Mouse (Mus musculus) embryonic facial prominence, embryonic 15.5 days (tissue): ENCODE results near the gene Krt7. TPM values are rescaled to one million over a fixed set of nuclear protein-coding genes. Genes with fewer than 3 reads are reported as not detected.

Source experiments
- ATAC-seq: fragments of 200-750 bp; cut with Nextera tagmentation; 2 replicates; pipeline ENCODE4 v1.8.0; 2017; ENCODE audit warnings: low read depth, moderate TSS enrichment; ENCODE audit not compliant: insufficient number of reproducible peaks, low FRiP score, low TSS enrichment
- H3K27ac ChIP-seq: fragments of 300-500 bp; sonication (generic); replicated peaks from 2 replicates; pipeline ENCODE4 v1.5.1; 2015; ENCODE audit warnings: mild to moderate bottlenecking, inconsistent platforms
- H3K27me3 ChIP-seq: fragments of 300-500 bp; sonication (generic); 2 replicates; pipeline ENCODE4 v1.6.1; 2015; ENCODE audit warnings: inconsistent platforms
- H3K36me3 ChIP-seq: fragments of 300-500 bp; sonication (generic); 2 replicates; pipeline ENCODE4 v1.6.1; 2015; ENCODE audit warnings: mild to moderate bottlenecking, inconsistent platforms
- H3K4me1 ChIP-seq: fragments of 300-500 bp; sonication (generic); 2 replicates; pipeline ENCODE4 v1.6.1; 2015; ENCODE audit warnings: inconsistent platforms
- H3K4me2 ChIP-seq: fragments of 300-500 bp; sonication (generic); replicated peaks from 2 replicates; pipeline ENCODE4 v1.6.1; 2015; ENCODE audit warnings: mild to moderate bottlenecking, inconsistent platforms
- H3K4me3 ChIP-seq: fragments of 300-500 bp; sonication (generic); replicated peaks from 2 replicates; pipeline ENCODE4 v1.5.1; 2015; ENCODE audit warnings: mild to moderate bottlenecking, inconsistent platforms
- H3K9ac ChIP-seq: fragments of 300-500 bp; sonication (generic); 2 replicates; pipeline ENCODE4 v1.6.1; 2015; ENCODE audit warnings: inconsistent platforms
- H3K9me3 ChIP-seq: fragments of 300-500 bp; sonication (generic); replicated peaks from 2 replicates; pipeline ENCODE4 v1.6.1; 2016; ENCODE audit warnings: inconsistent platforms
- WGBS: fragments of 180-500 bp; shearing (Covaris S2); methylation state at CpG from one replicate; pipeline ENCODE4 v1.1.7; 2015; 5-methylcytosine and 5-hydroxymethylcytosine counted together
- polyA plus RNA-seq: library from polyadenylated mRNA; unstranded; fragments of >200 nt; fragmentation: Nextera tagmentation; extraction: Ambion mirVana; gene quantifications from 2 replicates; pipeline ENCODE4 v1.2.1, GENCODE M21; 2015

The Krt7 gene
- polyA plus RNA-seq, 1 experiment from 2014 or later, result 93.4 TPM

GRCm38 (mm10) chr15:101453093-101453736 lies 42.4 kb downstream of the Krt7 start:
- Histone ChIP-seq H3K36me3 (no peaks in the 10 kb centered on the region), H3K4me3 (no peak overlapping the region), H3K9ac (no peak overlapping the region), H3K4me1 (0 out of 2 replicates have a peak, but pooled peaks cover 2% of the 10 kb centered on the region), H3K9me3 (no peaks in the 10 kb centered on the region), H3K4me2 (0 out of 2 replicates have a peak overlapping the region, but pooled peaks have one; percentile 24), H3K27me3 (no peaks in the 10 kb centered on the region), H3K27ac (no peak overlapping the region)
- peak; percentile 51; the same call in 1 of the 2 replicates for ATAC-seq
- 6% methylated on average over 13 of the region's 13 CpGs for WGBS

DNA sequence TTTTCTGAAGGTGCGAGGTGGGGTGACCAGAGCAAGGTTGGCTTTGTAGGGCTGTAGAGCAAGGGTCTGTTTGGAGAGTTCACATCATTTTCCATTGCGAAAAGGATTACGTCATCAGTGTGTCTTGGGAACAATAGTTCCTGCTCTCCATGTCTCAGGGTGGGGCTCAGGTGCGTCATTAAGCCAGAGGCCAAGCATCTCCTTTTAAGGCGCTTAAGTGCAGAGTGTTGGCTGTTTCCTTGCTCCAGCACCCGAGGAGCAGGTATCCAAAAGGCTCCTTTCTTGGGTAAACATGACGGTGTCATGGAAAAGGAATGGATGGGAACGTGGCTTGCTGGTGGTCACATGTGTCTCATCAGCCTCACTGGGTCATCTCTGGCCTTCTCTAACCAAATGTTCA lies 43.9 kb downstream of the Krt7 start:
- Histone ChIP-seq H3K36me3 (no peaks in the 10 kb centered on the region), H3K27ac (no peak overlapping the region), H3K4me1 (0 out of 2 replicates have a peak, but pooled peaks cover 9% of the 10 kb centered on the region), H3K9ac (no peak overlapping the region), H3K27me3 (no peaks in the 10 kb centered on the region), H3K4me2 (no peak overlapping the region), H3K9me3 (no peaks in the 10 kb centered on the region), H3K4me3 (no peak overlapping the region)
- 80% methylated on average over 8 of the region's 8 CpGs for WGBS
- no peak for ATAC-seq

GRCm38 (mm10) chr15:101455292-101455691 lies 44.4 kb downstream of the Krt7 start:
- ATAC-seq, result no peak
- H3K9ac ChIP-seq, result no peak overlapping the region
- H3K4me3 ChIP-seq, result no peak overlapping the region
- 71% methylated on average over 2 of the region's 2 CpGs for WGBS
- no peak overlapping the region for H3K27ac ChIP-seq
- no peaks in the 10 kb centered on the region for H3K27me3 ChIP-seq
- 0 out of 2 replicates have a peak, but pooled peaks cover 9% of the 10 kb centered on the region for H3K4me1 ChIP-seq
- H3K36me3 ChIP-seq, result no peaks in the 10 kb centered on the region
- no peak overlapping the region for H3K4me2 ChIP-seq
- no peaks in the 10 kb centered on the region for H3K9me3 ChIP-seq

GRCm38 (mm10) chr15:101455891-101456290 lies 45.0 kb downstream of the Krt7 start:
- H3K4me2 ChIP-seq, result no peak overlapping the region
- H3K27ac ChIP-seq, result no peak overlapping the region
- H3K36me3 ChIP-seq, result no peaks in the 10 kb centered on the region
- no peak overlapping the region for H3K4me3 ChIP-seq
- no peak for ATAC-seq
- H3K27me3 ChIP-seq, result no peaks in the 10 kb centered on the region
- H3K9ac ChIP-seq, result no peak overlapping the region
- 88% methylated on average over 6 of the region's 6 CpGs for WGBS
- H3K9me3 ChIP-seq, result no peaks in the 10 kb centered on the region
- 0 out of 2 replicates have a peak, but pooled peaks cover 9% of the 10 kb centered on the region for H3K4me1 ChIP-seq

- 47% methylated on average over 16 of the region's 16 CpGs for WGBS
- H3K4me3 ChIP-seq, result no peak overlapping the region
- no peak overlapping the region for H3K4me2 ChIP-seq
- H3K9ac ChIP-seq, result no peak overlapping the region
- H3K9me3 ChIP-seq, result no peaks in the 10 kb centered on the region
- H3K4me1 ChIP-seq, result 0 out of 2 replicates have a peak, but pooled peaks cover 9% of the 10 kb centered on the region
- H3K27ac ChIP-seq, result no peak overlapping the region
- no peak for ATAC-seq
- H3K36me3 ChIP-seq, result no peaks in the 10 kb centered on the region
- no peaks in the 10 kb centered on the region for H3K27me3 ChIP-seq
Observed at GRCm38 (mm10) chr15:101458361-101458930, 47.6 kb downstream of the Krt7 start.

DNA sequence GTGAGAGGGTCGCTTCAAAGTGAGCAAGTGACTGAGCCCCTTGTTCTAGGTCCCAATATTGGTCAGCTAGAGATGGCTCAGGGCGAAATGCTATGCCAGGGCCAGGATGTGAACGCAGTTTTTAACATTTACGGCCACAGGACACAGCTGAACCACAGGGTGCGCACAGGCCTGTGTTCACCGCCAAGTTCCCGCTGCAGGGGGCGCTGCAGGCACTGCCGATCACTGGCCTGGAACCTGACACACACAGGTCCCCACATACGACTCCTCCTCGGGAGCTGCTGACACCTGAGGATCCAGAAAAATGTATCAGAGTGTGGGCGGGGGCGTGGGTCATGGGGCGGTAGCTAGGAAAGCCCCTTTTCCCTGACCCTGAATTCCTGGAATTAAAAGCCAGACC lies 48.4 kb downstream of the Krt7 start:
- H3K27ac ChIP-seq, result no peak overlapping the region
- H3K27me3 ChIP-seq, result no peaks in the 10 kb centered on the region
- H3K9ac ChIP-seq, result no peak overlapping the region
- no peaks in the 10 kb centered on the region for H3K9me3 ChIP-seq
- no peak overlapping the region for H3K4me3 ChIP-seq
- H3K4me1 ChIP-seq, result 0 out of 2 replicates have a peak, but pooled peaks cover 9% of the 10 kb centered on the region
- H3K4me2 ChIP-seq, result no peak overlapping the region
- WGBS, result 69% methylated on average over 14 of the region's 14 CpGs
- H3K36me3 ChIP-seq, result no peaks in the 10 kb centered on the region
- no peak for ATAC-seq

DNA sequence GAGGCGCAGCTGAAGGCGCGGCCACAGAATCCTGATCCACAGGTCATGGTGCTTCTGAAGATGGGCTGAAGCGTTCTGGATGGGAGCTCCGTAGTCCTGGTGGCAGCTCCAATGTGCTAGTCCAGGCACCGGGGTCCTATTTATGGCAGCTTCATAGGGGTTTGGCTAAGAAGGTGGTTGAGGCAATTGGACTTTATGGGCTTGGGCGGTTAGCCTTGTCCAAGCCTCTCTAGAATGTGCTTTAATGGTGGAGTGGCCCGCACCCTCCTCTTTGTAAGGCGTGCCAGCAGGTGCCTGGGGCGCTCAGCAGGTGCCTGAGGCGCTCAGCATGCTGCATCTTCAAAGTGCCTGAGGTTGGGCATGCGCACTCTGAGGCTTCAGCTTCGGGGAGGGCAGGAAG lies 52.8 kb downstream of the Krt7 start, which contains the start of gene Krt81:
Gene Krt81 (minus strand): TSS at position 101 of the 400 bp plus-strand sequence.
- WGBS, result 78% methylated on average over 13 of the region's 13 CpGs
- H3K4me1 ChIP-seq, result 0 out of 2 replicates have a peak, but pooled peaks cover 3% of the 10 kb centered on the region
- H3K4me3 ChIP-seq, result no peak within 1 kb of the TSS
- H3K36me3 ChIP-seq, result no peaks in the 10 kb centered on the region
- no peak within 1 kb of the TSS for H3K27ac ChIP-seq
- H3K27me3 ChIP-seq, result no peaks in the 10 kb centered on the region; the same call in 1 of the 2 replicates
- no peaks in the 10 kb centered on the region for H3K9me3 ChIP-seq
- H3K9ac ChIP-seq, result no peak within 1 kb of the TSS
- no peak for ATAC-seq
- H3K4me2 ChIP-seq, result no peak within 1 kb of the TSS

- Histone ChIP-seq H3K36me3 (no peaks in the 10 kb centered on the region), H3K27ac (no peak overlapping the region), H3K27me3 (no peaks in the 10 kb centered on the region; the same call in 1 of the 2 replicates), H3K4me2 (no peak overlapping the region), H3K4me3 (no peak overlapping the region), H3K9ac (no peak overlapping the region), H3K9me3 (no peaks in the 10 kb centered on the region), H3K4me1 (no peaks in the 10 kb centered on the region)
- ATAC-seq, result no peak
- WGBS, result 74% methylated on average over 4 of the region's 4 CpGs
Observed at GRCm38 (mm10) chr15:101469093-101469492, 58.2 kb downstream of the Krt7 start.

- Histone ChIP-seq H3K4me1 (no peaks in the 10 kb centered on the region), H3K27me3 (0 out of 2 replicates have a peak, but pooled peaks cover 2% of the 10 kb centered on the region), H3K36me3 (no peaks in the 10 kb centered on the region), H3K4me2 (no peak within 1 kb of the TSS), H3K4me3 (no peak within 1 kb of the TSS), H3K27ac (no peak within 1 kb of the TSS), H3K9me3 (no peaks in the 10 kb centered on the region), H3K9ac (no peak within 1 kb of the TSS)
- WGBS, result 31% methylated on average over 10 of the region's 10 CpGs
- ATAC-seq, result no peak
Observed at GRCm38 (mm10) chr15:101472952-101473528, 62.2 kb downstream of the Krt7 start, which contains the start of gene Krt86. Gene Krt86, plus strand, starts transcription at chr15:101473478.

DNA sequence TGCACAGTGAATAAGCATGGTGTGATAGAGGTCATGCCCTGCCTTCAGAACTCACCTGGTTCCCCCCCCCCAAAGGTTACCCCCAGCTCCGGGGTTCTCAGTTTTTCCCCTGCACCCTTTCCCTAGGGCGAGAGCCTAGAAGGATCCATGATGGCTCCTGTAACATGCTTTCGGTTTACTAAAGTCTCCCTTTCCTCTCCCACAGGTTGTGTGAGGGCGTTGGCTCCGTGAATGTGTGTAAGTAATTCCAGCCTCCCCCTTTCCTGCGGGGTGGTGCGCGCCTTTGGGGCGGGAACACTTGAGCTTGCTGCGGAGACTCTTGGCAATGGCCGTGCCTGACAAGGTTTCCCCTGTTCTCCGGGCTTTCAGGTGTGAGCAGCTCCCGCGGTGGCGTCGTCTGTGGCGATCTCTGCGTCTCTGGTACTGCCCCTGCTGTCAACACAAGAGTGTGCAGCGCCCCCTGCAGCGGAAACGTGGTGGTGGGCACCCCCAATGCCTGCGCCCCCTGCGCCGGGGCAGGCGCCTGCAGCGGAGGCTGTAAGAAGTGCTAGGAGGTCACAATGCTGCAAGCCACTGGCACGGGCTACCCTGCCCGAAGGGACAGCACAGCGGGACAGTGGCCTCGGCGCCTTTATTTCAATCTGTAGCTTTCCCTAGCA lies 68.3 kb downstream of the Krt7 start:
- Histone ChIP-seq H3K4me1 (peaks cover 9% of the 10 kb centered on the region), H3K4me3 (peak overlapping the region; percentile 31), H3K9ac (no peak overlapping the region), H3K4me2 (peak overlapping the region; percentile 63), H3K9me3 (no peaks in the 10 kb centered on the region), H3K36me3 (no peaks in the 10 kb centered on the region), H3K27me3 (0 out of 2 replicates have a peak, but pooled peaks cover 2% of the 10 kb centered on the region), H3K27ac (no peak overlapping the region)
- ATAC-seq, result peak; percentile 16; the same call in 1 of the 2 replicates
- WGBS, result 6% methylated on average over 31 of the region's 31 CpGs

DNA sequence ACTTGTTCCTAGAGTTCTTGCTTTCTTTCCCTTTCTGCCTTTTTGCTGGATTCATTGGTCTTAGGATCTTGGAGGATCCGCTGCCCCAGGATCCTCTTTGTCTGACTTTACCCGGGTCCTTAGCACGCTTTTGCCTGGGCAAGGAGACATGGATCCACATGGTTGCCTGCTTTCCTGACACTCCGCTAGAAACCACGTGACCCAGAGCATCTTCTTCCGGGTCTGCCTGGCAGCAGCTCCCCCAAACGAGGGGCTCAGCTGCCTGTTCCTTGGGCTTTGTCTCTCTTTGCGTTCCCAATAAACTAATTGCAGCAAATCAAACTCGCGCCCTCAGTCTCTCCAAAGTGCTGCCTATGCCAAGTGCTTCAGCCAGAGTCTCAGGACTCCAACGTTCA lies 68.8 kb downstream of the Krt7 start:
- Histone ChIP-seq H3K4me2 (peak overlapping the region; percentile 63), H3K4me1 (peaks cover 9% of the 10 kb centered on the region), H3K9ac (no peak overlapping the region), H3K27ac (no peak overlapping the region), H3K36me3 (no peaks in the 10 kb centered on the region), H3K4me3 (peak overlapping the region; percentile 31), H3K27me3 (0 out of 2 replicates have a peak, but pooled peaks cover 2% of the 10 kb centered on the region), H3K9me3 (no peaks in the 10 kb centered on the region)
- no peak for ATAC-seq
- WGBS, result 33% methylated on average over 11 of the region's 11 CpGs
